ENCODE assay signal across 8 mouse cellular contexts in genomic region chr7:12835193-12835671, GRCm38 (mm10). TPM values are rescaled to one million over a fixed set of nuclear protein-coding genes. Genes with fewer than 3 reads are reported as not detected.
DNase-seq lines count a peak whose midpoint lies in the region; ATAC-seq lines count a peak whose summit lies in the region.

No protein-coding gene starts in this region.

- peak; percentile 26 for DNase-seq in adrenal gland, postnatal 10 days
- DNase-seq in adrenal gland, adult 8-10 months: no peak
- DNase-seq in thymus, postnatal 4 days: peak; percentile 33
- DNase-seq in thymus, postnatal 36 days: no peak
- peak; percentile 27 to 50 for DNase-seq in kidney, postnatal 4 days
- DNase-seq in Muller cell, postnatal 12 days (ENCODE audit: inconsistent ontology term): no peak

- peak overlapping the region; percentile 73 for H3K4me2 ChIP-seq in heart, embryonic 15.5 days

- no peaks in the 10 kb centered on the region for H3K27me3 ChIP-seq in heart, embryonic 15.5 days

- ATAC-seq in heart, embryonic 15.5 days (replicated peaks; ENCODE audit: insufficient number of reproducible peaks, insufficient read depth, low FRiP score, low read depth): peak; percentile 16; the same call in 1 of the 2 replicates
- ATAC-seq in megakaryocyte, adult 5-6 weeks (ENCODE audit: poor library complexity, severe bottlenecking): peak; percentile 23

- H3K36me3 ChIP-seq in heart, embryonic 15.5 days: peaks cover 42% of the 10 kb centered on the region

- H3K9ac ChIP-seq in heart, embryonic 15.5 days: peak overlapping the region; percentile 60

- H3K27ac ChIP-seq in heart, embryonic 15.5 days: peak overlapping the region; percentile 78

- peak overlapping the region; percentile 63 for H3K4me3 ChIP-seq in heart, embryonic 15.5 days

- 36% methylated on average over 13 of the region's 13 CpGs for WGBS in heart, embryonic 15.5 days

- H3K9me3 ChIP-seq in heart, embryonic 15.5 days (replicated peaks): peaks cover 25% of the 10 kb centered on the region

- peaks cover 6% of the 10 kb centered on the region; the same call in 1 of the 2 replicates for H3K4me1 ChIP-seq in heart, embryonic 15.5 days (replicated peaks)

RNA-seq across cellular contexts. Expression of gene Zfp110, which starts 0.7 kb away (rescaled TPM):
- total RNA-seq in adrenal gland, postnatal 10 days (2021): 10 to 100 TPM; 22.4 to 25.6 TPM
- 10 to 100 TPM; 23.0 to 30.1 (median 25.8) TPM for total RNA-seq in adrenal gland, adult 8-10 months (2022)
- polyA plus RNA-seq in heart, embryonic 15.5 days (2015; fragmentation: Nextera tagmentation; extraction: Ambion mirVana): 22.1 and 22.9 TPM in 2 replicates
- total RNA-seq in megakaryocyte, adult 5-6 weeks (2015): 24.6 and 25.9 TPM in 2 replicates
- total RNA-seq in megakaryocyte, adult 5-6 weeks (2017): 33.6 and 38.8 TPM in 2 replicates

RNA-seq across cellular contexts. Expression of gene Zfp329, which starts 16.6 kb away (rescaled TPM):
- 10 to 100 TPM in 1 of 2 experiments, 1 to 10 TPM in 1; 7.8 to 14.0 TPM for total RNA-seq in adrenal gland, postnatal 10 days (2021)
- total RNA-seq in adrenal gland, adult 8-10 months (2022): 10 to 100 TPM; 10.8 to 15.6 (median 13.4) TPM
- polyA plus RNA-seq in heart, embryonic 15.5 days (2015; fragmentation: Nextera tagmentation; extraction: Ambion mirVana): 9.6 and 10.2 TPM in 2 replicates
- total RNA-seq in megakaryocyte, adult 5-6 weeks (2015): 5.8 and 6.5 TPM in 2 replicates
- 8.6 and 9.3 TPM in 2 replicates for total RNA-seq in megakaryocyte, adult 5-6 weeks (2017)

RNA-seq across cellular contexts. Expression of gene Zscan18, which starts 31.8 kb away (rescaled TPM):
- total RNA-seq in adrenal gland, postnatal 10 days (2021): 1 to 10 TPM; 2.5 to 5.0 TPM
- 1 to 10 TPM; 6.0 to 7.8 (median 7.3) TPM for total RNA-seq in adrenal gland, adult 8-10 months (2022)
- polyA plus RNA-seq in heart, embryonic 15.5 days (2015; fragmentation: Nextera tagmentation; extraction: Ambion mirVana): 4.7 and 5.9 TPM in 2 replicates
- total RNA-seq in megakaryocyte, adult 5-6 weeks (2015): 0.27 TPM in 1 of 2 replicates, not detected in the other
- 0.04 and 0.12 TPM in 2 replicates for total RNA-seq in megakaryocyte, adult 5-6 weeks (2017)

RNA-seq across cellular contexts. Expression of gene Zfp128, which starts 45.7 kb away (rescaled TPM):
- 1 to 10 TPM; 3.4 to 4.2 TPM for total RNA-seq in adrenal gland, postnatal 10 days (2021)
- total RNA-seq in adrenal gland, adult 8-10 months (2022): 1 to 10 TPM; 3.5 to 6.3 (median 4.1) TPM
- 2.9 and 3.3 TPM in 2 replicates for polyA plus RNA-seq in heart, embryonic 15.5 days (2015; fragmentation: Nextera tagmentation; extraction: Ambion mirVana)
- total RNA-seq in megakaryocyte, adult 5-6 weeks (2015): 3.5 and 4.8 TPM in 2 replicates
- 3.6 and 5.2 TPM in 2 replicates for total RNA-seq in megakaryocyte, adult 5-6 weeks (2017)

Comparison
In these comparisons a context has a peak if more than half of its experiments do, and no peak if none do; other contexts are left out.
1. DNase-seq: peak in adrenal gland, postnatal 10 days (single experiment), thymus, postnatal 4 days (single experiment) and kidney, postnatal 4 days (2 of 2); none in adrenal gland, adult 8-10 months (single experiment), thymus, postnatal 36 days (0 of 2) and Muller cell, postnatal 12 days (single experiment).